Mouse (Mus musculus) right cerebral cortex, adult 18-20 months (tissue): ENCODE results near the gene Efcab2.

Source experiments
- DNase-seq: peaks from one replicate; pipeline ENCODE4 v3.0.0; 2022; ENCODE audit warnings: mixed read lengths

Efcab2 gene

GRCm38 (mm10) chr1:178405951-178406711, at the start of gene Efcab2:
Gene Efcab2 (plus strand): TSS chr1:178406085.
- DNase-seq: peak; percentile 89

GRCm38 (mm10) chr1:178357776-178358710, 47.8 kb upstream of the Efcab2 start:
- peak; percentile 84 for DNase-seq

GRCm38 (mm10) chr1:178360264-178360663, 45.6 kb upstream of the Efcab2 start:
- DNase-seq: no peak

DNA sequence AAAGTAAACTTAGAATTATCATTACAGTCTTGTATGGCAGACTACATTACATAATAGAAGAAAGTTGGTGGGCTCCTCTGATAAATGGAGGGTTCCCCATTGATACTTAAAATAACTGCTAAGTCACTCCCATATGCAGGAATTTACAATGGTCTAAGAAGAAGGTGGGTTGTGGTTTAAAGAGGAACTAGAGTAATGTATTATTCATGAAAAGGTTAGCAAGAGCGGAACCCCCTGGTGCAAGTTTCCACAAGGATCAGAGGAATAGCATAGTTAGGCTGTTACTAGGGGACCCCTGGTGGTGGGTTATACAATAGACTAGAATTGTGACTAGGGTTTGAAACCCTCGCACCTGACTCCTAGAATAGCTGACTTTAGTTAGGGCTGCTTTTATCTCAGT, 45.2 kb upstream of the Efcab2 start:
- DNase-seq: no peak

DNA sequence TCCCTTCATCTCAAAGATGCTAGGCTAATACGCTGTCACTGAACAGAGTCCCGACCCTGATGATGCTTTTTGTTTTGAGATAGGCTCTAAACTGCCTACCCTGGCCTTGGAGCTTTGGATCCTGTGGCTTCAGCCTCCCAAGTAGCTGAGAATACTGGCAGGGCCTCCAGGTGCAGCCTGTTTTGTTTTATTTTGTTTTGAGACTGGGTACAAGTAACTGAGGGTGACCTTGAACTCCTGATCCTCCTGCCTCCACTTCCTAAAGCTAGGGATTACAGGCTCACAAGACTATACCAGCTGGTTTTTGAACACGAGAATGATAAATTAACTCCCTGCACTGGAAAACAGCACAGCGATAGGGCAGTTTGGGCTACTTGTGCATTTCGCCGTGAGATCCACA, 40.7 kb upstream of the Efcab2 start:
- no peak for DNase-seq

- DNase-seq: no peak
Observed at GRCm38 (mm10) chr1:178368121-178368520, 37.8 kb upstream of the Efcab2 start.

DNA sequence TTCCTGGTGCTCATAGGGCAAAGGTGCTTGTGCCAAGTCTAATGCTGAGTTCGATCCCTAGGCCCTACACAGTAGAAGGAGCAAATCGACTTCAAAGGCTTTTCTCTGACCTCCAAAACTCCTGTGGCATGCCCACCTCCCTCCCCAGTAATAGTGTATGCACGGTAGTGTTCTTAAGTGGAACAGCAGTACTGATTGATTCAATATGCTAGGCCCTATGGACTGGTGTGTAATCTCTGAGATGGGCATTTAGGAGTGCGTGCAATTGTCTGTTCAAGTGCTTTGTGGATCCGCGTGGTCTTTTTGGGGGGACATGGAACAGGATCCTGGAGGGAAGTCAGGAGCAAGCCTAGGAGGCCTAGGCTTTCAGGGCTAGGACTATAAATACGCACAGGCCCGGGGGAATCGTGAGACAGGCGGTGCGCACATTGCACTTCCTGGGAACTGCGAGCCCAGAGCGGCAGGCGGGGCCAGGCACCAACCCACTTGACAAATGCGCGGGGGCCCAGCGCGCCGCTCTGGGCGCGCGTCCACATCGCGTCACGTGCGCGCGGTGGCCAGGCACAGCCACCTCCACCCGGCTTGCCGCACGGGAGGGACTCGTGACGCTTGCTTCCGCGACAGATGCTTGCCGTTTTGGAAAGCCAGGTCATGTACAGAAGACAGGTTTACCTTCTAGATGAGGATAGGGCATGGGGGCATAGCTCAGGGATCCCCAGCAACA, 37.2 kb upstream of the Efcab2 start:
- DNase-seq: peak; percentile 97

DNA sequence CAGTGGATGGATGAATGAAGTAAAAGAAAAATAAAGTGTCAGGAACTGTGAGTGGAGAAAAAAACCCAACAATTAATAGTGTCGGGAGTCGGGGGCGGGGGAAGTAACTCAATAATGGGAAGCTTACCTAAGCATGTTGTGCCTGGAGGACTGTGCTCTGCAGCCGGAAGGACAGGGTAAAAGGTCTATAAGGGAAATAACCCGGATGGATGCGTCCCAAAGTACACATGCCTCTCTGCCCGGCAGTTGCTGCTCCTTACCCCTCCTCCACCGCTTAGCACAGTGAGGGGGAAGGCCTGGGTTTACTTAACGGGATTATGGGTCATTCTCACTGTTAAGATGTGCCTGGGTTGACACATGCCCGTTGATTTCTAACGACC, 36.6 kb upstream of the Efcab2 start:
- peak; percentile 20 for DNase-seq

DNA sequence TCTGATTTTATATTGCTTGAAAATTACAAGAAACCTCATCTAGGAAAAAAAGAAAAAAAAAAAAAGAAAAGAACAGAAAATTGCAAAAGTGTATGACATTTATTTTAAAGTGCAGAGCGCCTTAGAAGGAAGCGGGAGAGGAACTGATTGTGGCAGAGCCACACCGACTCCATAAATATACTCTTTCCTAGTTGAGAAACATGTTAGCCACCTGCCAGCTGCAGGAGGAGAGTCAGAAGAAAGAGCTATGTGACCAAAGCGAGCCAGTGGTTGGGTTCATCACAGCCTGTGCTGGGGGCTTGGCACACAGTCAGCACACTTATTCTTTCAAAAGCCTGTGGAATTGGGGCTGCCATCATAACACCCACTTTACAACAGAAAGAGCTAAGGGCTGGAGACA, 33.2 kb upstream of the Efcab2 start:
- no peak for DNase-seq

- DNase-seq: no peak
Observed at GRCm38 (mm10) chr1:178375381-178375780, 30.5 kb upstream of the Efcab2 start.

GRCm38 (mm10) chr1:178376061-178376460, 29.8 kb upstream of the Efcab2 start:
- DNase-seq: no peak

DNA sequence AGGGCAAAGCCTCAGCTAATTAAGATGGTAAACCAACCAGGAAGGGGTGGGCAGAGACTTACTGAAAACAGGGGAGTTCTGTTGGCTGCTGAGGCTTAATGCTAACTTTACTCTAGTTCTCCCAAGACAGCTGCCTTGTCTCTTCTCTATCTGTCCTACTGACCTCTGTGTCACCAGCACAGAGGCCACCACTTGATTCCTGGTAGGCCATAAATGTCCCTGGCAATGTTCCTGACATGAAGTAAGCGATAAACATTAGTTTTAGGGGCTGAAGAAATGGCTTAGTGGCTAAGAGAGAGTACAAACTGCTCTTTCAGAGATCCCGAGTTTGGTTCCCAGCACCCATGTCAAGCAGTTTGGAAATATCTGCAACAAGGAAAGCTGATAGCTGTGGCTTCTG, 29.0 kb upstream of the Efcab2 start:
- no peak for DNase-seq

DNA sequence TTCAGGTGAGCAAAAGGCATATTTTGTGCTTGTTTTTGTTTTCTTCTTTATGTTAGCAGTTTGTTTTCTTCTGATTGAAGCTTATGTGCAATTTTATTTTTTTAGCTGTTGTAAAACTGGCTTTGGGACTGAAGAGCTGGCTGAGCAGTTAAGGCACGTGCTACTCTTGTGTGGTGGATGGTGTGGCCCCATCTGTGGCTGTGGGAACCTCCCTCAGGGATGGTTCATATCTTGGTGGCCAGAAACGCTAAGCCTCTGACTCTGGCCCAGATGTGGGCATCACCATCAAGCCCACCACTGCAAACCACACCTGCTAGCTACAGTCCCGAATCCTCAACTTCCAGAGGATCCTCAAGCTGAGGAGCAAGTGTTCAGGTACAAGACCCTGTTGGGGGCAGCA, 27.8 kb upstream of the Efcab2 start:
- DNase-seq: no peak

GRCm38 (mm10) chr1:178379224-178379623, 26.7 kb upstream of the Efcab2 start:
- DNase-seq: no peak

GRCm38 (mm10) chr1:178382165-178382564, 23.7 kb upstream of the Efcab2 start:
- no peak for DNase-seq

DNA sequence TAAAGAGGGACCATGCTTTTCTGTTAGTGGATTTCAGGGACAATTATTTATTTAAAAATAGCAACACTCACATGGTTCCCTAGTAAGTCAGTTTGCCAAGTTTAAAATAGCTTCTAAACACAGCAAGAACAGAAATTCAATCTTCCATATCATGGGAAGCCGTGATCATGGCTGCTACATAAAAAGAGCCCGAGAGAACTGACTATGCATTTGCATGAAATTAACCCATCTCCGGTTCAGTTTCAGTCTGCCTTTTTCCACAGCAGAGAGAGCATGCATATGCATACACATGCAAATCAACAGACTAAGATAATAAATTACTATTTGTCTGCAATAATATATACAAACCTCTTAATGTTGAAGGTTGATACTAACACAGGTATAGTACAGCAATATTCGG, 17.1 kb upstream of the Efcab2 start:
- DNase-seq: no peak

DNA sequence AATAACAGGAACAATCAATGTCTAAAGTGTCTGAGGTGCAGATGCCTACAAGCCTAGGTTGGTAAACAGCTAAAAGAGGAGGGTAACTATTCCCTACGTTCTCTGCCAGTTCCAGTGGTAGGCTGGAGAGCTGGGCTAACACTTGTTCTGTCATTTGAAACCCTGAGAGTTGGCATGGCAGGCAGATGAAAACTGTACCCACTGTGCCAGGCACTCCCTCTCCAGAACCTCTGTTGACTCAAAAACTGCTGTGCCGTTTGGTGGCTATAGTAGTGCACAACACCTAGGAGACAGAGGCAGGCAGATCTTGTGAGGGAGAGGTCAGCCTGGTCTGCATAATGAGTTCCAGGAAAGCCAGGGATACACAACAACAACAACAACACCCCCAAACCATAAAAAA, 16.5 kb upstream of the Efcab2 start:
- DNase-seq: no peak

GRCm38 (mm10) chr1:178392970-178393369, 12.9 kb upstream of the Efcab2 start:
- no peak for DNase-seq

DNA sequence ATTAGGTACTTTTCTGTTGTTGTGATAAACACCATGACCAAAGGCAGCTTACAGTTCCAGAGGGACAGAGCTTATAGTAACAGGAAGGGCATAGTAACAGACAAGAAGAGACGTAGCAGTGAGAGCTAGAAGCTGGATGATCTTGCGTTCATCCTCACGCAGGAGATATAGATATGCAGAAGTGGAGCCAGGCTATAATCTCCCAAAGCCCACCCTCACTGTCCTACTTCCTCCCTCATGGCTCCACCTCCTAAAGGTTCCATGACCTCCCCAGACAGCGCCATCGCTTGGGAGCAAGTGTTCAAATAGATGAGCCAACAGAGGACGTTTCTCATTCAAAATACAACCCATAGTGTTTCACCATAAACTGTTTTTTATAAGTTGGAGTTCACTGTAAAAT, 10.8 kb upstream of the Efcab2 start:
- DNase-seq: no peak

- no peak for DNase-seq
Observed at GRCm38 (mm10) chr1:178396383-178396782, 9.5 kb upstream of the Efcab2 start.

GRCm38 (mm10) chr1:178399879-178400278, 6.0 kb upstream of the Efcab2 start:
- DNase-seq: no peak

DNA sequence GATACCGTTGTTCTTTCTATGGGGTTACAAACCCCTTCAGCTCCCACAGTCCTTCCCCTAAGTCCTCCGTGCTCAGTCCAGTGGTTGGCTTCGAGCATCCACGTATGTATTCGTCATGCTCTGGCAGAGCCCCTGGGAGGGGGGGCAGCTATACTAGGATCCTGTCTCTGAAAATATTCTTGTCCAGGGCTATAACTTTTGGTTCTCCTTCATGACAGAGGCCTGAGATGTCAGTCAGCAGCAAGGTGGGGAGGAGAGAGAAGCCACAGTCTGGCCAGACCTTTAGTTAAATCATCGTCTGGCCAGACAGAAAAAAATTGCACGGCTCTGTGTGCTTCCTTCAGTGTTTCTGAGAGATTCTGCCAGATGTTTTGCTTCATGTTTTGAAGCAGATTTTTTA, 5.2 kb upstream of the Efcab2 start:
- DNase-seq: no peak

- DNase-seq: no peak
Observed at GRCm38 (mm10) chr1:178401960-178402359, 3.9 kb upstream of the Efcab2 start.
